Mouse (Mus musculus) heart, embryonic 16.5 days (tissue): ENCODE data around the gene Rabl6. TPM values are rescaled to one million over a fixed set of nuclear protein-coding genes. Genes with fewer than 3 reads are reported as not detected.
A peak's percentile ranks its signal among the peaks of the same experiment; 100 is the strongest.

Experiments
- ATAC-seq: fragments of 200-750 bp; cut with Nextera tagmentation; replicated peaks from 2 replicates; pipeline ENCODE4 v1.8.0; 2017; ENCODE audit warnings: moderate number of reproducible peaks; ENCODE audit not compliant: insufficient read depth, low FRiP score; ENCODE audit errors: extremely low read depth
- H3K27ac ChIP-seq: fragments of 300-500 bp; sonication (generic); 2 replicates; pipeline ENCODE4 v1.5.1; 2014; ENCODE audit warnings: mild to moderate bottlenecking, low read length, control low read depth, moderate library complexity
- H3K27me3 ChIP-seq: fragments of 300-500 bp; sonication (generic); 2 replicates; pipeline ENCODE4 v1.6.1; 2014; ENCODE audit warnings: low read length, mixed read lengths; ENCODE audit not compliant: control insufficient read depth, insufficient read depth
- H3K36me3 ChIP-seq: fragments of 300-500 bp; sonication (generic); 2 replicates; pipeline ENCODE4 v1.6.1; 2014; ENCODE audit not compliant: control insufficient read depth, insufficient read depth
- H3K4me1 ChIP-seq: fragments of 300-500 bp; sonication (generic); 2 replicates; pipeline ENCODE4 v1.6.1; 2014; ENCODE audit warnings: low read length, mixed read lengths; ENCODE audit not compliant: control insufficient read depth, insufficient read depth
- H3K4me2 ChIP-seq: fragments of 300-500 bp; sonication (generic); 2 replicates; pipeline ENCODE4 v1.6.1; 2014; ENCODE audit warnings: low read depth, mild to moderate bottlenecking, control low read depth, low read length
- H3K4me3 ChIP-seq: fragments of 300-500 bp; sonication (generic); 2 replicates; pipeline ENCODE4 v1.5.1; 2014; ENCODE audit warnings: mild to moderate bottlenecking, control low read depth, low read length
- H3K9ac ChIP-seq: fragments of 300-500 bp; sonication (generic); 2 replicates; pipeline ENCODE4 v1.6.1; 2014; ENCODE audit warnings: low read length, control low read depth
- H3K9me3 ChIP-seq: fragments of 300-500 bp; sonication (generic); replicated peaks from 2 replicates; pipeline ENCODE4 v1.6.1; 2016; ENCODE audit warnings: low read length; ENCODE audit not compliant: control insufficient read depth
- WGBS: fragments of 180-500 bp; shearing (Covaris S2); extraction: QIAGEN DNeasy Blood & Tissue Kit; methylation state at CpG from one replicate; pipeline ENCODE4 v1.1.7; 2014; 5-methylcytosine and 5-hydroxymethylcytosine counted together
- polyA plus RNA-seq: library from polyadenylated mRNA; unstranded; fragments of >200 nt; fragmentation: Nextera tagmentation; extraction: Ambion mirVana; gene quantifications from 2 replicates; pipeline ENCODE4 v1.2.1, GENCODE M21; 2015

Rabl6 gene
- polyA plus RNA-seq, 1 experiment from 2014 or later = 42.7 TPM

DNA sequence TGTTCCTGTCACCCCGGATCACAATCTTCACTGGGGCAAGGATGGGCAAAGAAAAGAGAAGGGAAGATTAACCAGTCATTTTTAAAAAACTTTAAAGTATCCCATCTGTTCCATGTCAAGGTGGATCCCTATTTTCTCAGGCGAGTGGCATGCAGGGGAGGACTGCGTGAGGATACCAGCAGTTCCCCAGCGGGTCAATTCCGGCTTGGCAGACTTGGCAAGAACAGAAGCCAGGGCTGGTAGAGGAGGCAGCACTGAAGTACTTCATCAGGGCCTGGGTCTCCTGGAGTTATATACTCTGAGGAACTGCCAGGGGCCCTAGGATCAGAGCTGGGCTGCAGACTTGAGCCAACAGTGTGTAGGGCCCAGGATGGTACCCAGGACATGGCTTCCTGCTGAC, 5.8 kb downstream of the Rabl6 start:
- WGBS = 91% methylated on average over 5 of the region's 5 CpGs
- H3K27ac ChIP-seq = no peak overlapping the region

DNA sequence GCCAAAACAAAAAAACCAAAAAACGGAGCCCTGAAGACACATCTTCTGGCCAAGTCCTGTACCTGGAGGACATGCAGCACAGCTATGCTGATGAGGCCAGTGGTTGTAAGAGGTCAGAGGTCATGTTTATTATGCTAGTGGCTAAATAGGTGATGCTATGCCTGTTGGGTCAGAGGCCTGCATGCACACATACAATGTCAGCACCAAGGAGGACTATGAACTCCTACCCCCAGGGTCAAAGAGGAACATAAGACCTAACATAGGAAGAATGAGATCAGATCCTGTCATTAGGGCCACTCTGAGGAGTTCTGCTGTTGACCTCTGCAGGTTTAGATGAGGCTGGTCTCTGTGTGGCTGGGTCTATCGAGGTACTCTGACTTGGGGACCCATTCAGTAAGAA, 8.3 kb downstream of the Rabl6 start:
- ATAC-seq = no peak
- no peak overlapping the region for H3K4me3 ChIP-seq
- H3K36me3 ChIP-seq = peaks cover 58% of the 10 kb centered on the region
- H3K4me2 ChIP-seq = no peak overlapping the region
- no peaks in the 10 kb centered on the region for H3K27me3 ChIP-seq
- no peak overlapping the region for H3K9ac ChIP-seq
- H3K9me3 ChIP-seq = no peaks in the 10 kb centered on the region
- H3K4me1 ChIP-seq = peaks cover 12% of the 10 kb centered on the region
- H3K27ac ChIP-seq = no peak overlapping the region
- WGBS = 85% methylated on average over 2 of the region's 2 CpGs

More for the DNA sequence above, 5.8 kb downstream of the Rabl6 start:
- H3K4me1 ChIP-seq = peaks cover 21% of the 10 kb centered on the region
- no peak for ATAC-seq
- H3K9ac ChIP-seq = no peak overlapping the region
- no peak overlapping the region for H3K4me2 ChIP-seq
- no peak overlapping the region for H3K4me3 ChIP-seq
- peaks cover 43% of the 10 kb centered on the region for H3K36me3 ChIP-seq
- no peaks in the 10 kb centered on the region for H3K27me3 ChIP-seq
- H3K9me3 ChIP-seq = no peaks in the 10 kb centered on the region

- Histone ChIP-seq H3K27me3 (no peaks in the 10 kb centered on the region), H3K4me1 (peaks cover 12% of the 10 kb centered on the region), H3K4me3 (no peak overlapping the region), H3K9ac (no peak overlapping the region), H3K36me3 (peaks cover 63% of the 10 kb centered on the region), H3K9me3 (no peaks in the 10 kb centered on the region), H3K27ac (no peak overlapping the region), H3K4me2 (no peak overlapping the region)
- no peak for ATAC-seq
- 92% methylated on average over 1 of the region's 1 CpGs for WGBS
Observed at GRCm38 (mm10) chr2:25598749-25599148, 9.6 kb downstream of the Rabl6 start.

- H3K9me3 ChIP-seq = no peaks in the 10 kb centered on the region
- WGBS = 94% methylated on average over 5 of the region's 5 CpGs
- no peak overlapping the region for H3K9ac ChIP-seq
- H3K27ac ChIP-seq = no peak overlapping the region
- peaks cover 12% of the 10 kb centered on the region for H3K4me1 ChIP-seq
- ATAC-seq = no peak
- no peak overlapping the region for H3K4me3 ChIP-seq
- no peak overlapping the region for H3K4me2 ChIP-seq
- peaks cover 76% of the 10 kb centered on the region for H3K36me3 ChIP-seq
- no peaks in the 10 kb centered on the region for H3K27me3 ChIP-seq
Observed at GRCm38 (mm10) chr2:25596765-25597510, 11.4 kb downstream of the Rabl6 start.

DNA sequence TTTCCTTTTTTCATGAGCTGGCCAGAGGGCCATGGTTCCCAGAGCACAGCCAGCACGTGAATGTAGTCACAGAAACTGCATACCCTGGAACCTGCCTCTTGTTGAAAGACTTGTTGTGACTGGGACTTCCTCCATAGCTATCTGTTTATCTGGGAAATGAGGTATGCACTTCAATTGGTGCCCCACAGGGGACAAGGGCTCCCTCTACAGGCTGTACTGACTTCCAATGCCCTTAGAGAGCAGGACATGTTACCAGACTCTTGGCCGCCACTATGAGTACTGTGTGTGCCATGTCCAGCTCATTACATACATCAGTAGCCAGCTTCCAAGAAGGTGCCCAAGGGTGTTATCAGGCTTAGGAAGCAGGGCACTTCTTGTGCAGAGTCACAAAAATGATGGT, 16.5 kb downstream of the Rabl6 start:
- no peak overlapping the region for H3K4me2 ChIP-seq
- H3K4me1 ChIP-seq = peaks cover 8% of the 10 kb centered on the region
- H3K4me3 ChIP-seq = no peak overlapping the region
- H3K9ac ChIP-seq = no peak overlapping the region
- no peaks in the 10 kb centered on the region for H3K9me3 ChIP-seq
- ATAC-seq = no peak
- no peaks in the 10 kb centered on the region for H3K27me3 ChIP-seq
- H3K36me3 ChIP-seq = peaks cover 53% of the 10 kb centered on the region
- no peak overlapping the region for H3K27ac ChIP-seq
- 81% methylated on average over 2 of the region's 2 CpGs for WGBS

- ATAC-seq = peak; percentile 53; the same call in 1 of the 2 replicates
- WGBS = 81% methylated on average over 8 of the region's 8 CpGs
- Histone ChIP-seq H3K36me3 (peaks cover 41% of the 10 kb centered on the region), H3K4me2 (no peak overlapping the region), H3K9me3 (no peaks in the 10 kb centered on the region), H3K4me1 (peaks cover 11% of the 10 kb centered on the region), H3K27me3 (no peaks in the 10 kb centered on the region), H3K9ac (no peak overlapping the region), H3K4me3 (no peak overlapping the region), H3K27ac (peak overlapping the region; percentile 18)
Observed at GRCm38 (mm10) chr2:25588227-25588907, 20.0 kb downstream of the Rabl6 start.

GRCm38 (mm10) chr2:25587290-25587689, 21.0 kb downstream of the Rabl6 start:
- no peaks in the 10 kb centered on the region for H3K27me3 ChIP-seq
- no peak for ATAC-seq
- H3K4me2 ChIP-seq = no peak overlapping the region
- peaks cover 32% of the 10 kb centered on the region for H3K36me3 ChIP-seq
- H3K9me3 ChIP-seq = no peaks in the 10 kb centered on the region
- no peak overlapping the region for H3K27ac ChIP-seq
- no peak overlapping the region for H3K9ac ChIP-seq
- 87% methylated on average over 8 of the region's 8 CpGs for WGBS
- H3K4me3 ChIP-seq = no peak overlapping the region
- peaks cover 16% of the 10 kb centered on the region for H3K4me1 ChIP-seq

DNA sequence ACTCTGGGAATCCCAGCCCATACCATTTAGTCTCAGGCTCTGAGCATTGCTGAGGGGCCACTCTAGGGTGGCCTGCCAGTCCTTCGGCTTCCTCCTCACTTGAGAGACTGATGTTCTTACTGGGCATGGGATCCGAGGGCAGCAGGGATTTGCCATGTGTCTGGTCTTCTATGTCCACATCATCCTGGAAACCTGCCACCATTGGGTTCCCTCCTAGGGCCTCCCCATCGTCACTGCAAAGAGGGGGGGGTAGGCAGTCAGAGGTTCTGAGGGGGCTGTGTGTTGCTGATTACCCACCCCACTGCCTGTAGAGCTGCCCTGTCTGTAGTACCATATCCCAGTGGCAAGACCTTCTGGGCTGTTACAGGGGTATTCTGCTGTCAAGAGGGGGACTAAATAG, 22.7 kb downstream of the Rabl6 start:
- Histone ChIP-seq H3K9me3 (no peaks in the 10 kb centered on the region), H3K27me3 (peaks cover 4% of the 10 kb centered on the region), H3K4me3 (no peak overlapping the region), H3K4me1 (peaks cover 28% of the 10 kb centered on the region), H3K27ac (no peak overlapping the region), H3K9ac (no peak overlapping the region), H3K4me2 (no peak overlapping the region), H3K36me3 (peaks cover 21% of the 10 kb centered on the region)
- no peak for ATAC-seq
- 78% methylated on average over 3 of the region's 3 CpGs for WGBS

- H3K27me3 ChIP-seq = peaks cover 11% of the 10 kb centered on the region
- H3K4me1 ChIP-seq = peaks cover 29% of the 10 kb centered on the region
- no peak for ATAC-seq
- 91% methylated on average over 4 of the region's 4 CpGs for WGBS
- H3K4me3 ChIP-seq = no peak overlapping the region
- no peaks in the 10 kb centered on the region for H3K9me3 ChIP-seq
- no peak overlapping the region for H3K9ac ChIP-seq
- no peak overlapping the region for H3K27ac ChIP-seq
- H3K4me2 ChIP-seq = no peak overlapping the region
- peaks cover 14% of the 10 kb centered on the region for H3K36me3 ChIP-seq
Observed at GRCm38 (mm10) chr2:25584856-25585255, 23.5 kb downstream of the Rabl6 start.
